Mouse (Mus musculus) myocyte (in vitro differentiated cells): ENCODE results near the gene Gm17428.
"Not testable (repeated sequence)": the region's sequence is repeated elsewhere in the genome, so short reads cannot be mapped to it uniquely, and the experiment has no call there.

ENCODE experiments used
- CEBPB ChIP-seq: IDR thresholded peaks from 2 replicates; pipeline ENCODE4 v1.6.1; 2011; ENCODE audit warnings: mild to moderate bottlenecking, moderate library complexity; ENCODE audit not compliant: poor library complexity, insufficient read depth, severe bottlenecking
- E2F4 ChIP-seq: IDR thresholded peaks from one replicate; pipeline ENCODE4 v1.6.1; 2011; ENCODE audit warnings: mild to moderate bottlenecking, control low read depth, moderate library complexity; ENCODE audit not compliant: insufficient read depth
- MAX ChIP-seq: IDR thresholded peaks from one replicate; pipeline ENCODE4 v1.6.1; 2011; ENCODE audit warnings: low read depth, mild to moderate bottlenecking, control low read depth
- MYOD1 ChIP-seq, 3 experiments: IDR thresholded peaks; one replicate each; pipeline ENCODE4 v1.6.1; 2011; ENCODE audit warnings: control low read depth in 2 of 3, low read depth in 2 of 3, mild to moderate bottlenecking in 2 of 3, moderate library complexity in 1 of 3; ENCODE audit not compliant: insufficient read length in 2 of 3, control insufficient read depth in 1 of 3
- POLR2A ChIP-seq: IDR thresholded peaks from one replicate; pipeline ENCODE4 v1.6.1; 2011; ENCODE audit warnings: low read depth, mild to moderate bottlenecking, control low read depth, moderate library complexity; ENCODE audit not compliant: insufficient read length
- POLR2AphosphoS2 ChIP-seq: IDR thresholded peaks from one replicate; pipeline ENCODE4 v1.6.1; 2011; ENCODE audit warnings: low read depth, control low read depth; ENCODE audit not compliant: insufficient read length
- SRF ChIP-seq: IDR thresholded peaks from one replicate; pipeline ENCODE4 v1.6.1; 2011; ENCODE audit warnings: low read depth; ENCODE audit not compliant: control insufficient read depth, insufficient read length
- TCF12 ChIP-seq: IDR thresholded peaks from one replicate; pipeline ENCODE4 v1.6.1; 2011; ENCODE audit warnings: mild to moderate bottlenecking, control low read depth; ENCODE audit not compliant: poor library complexity, insufficient read depth, severe bottlenecking

GRCm38 (mm10) chr14:54999868-55000267 lies 23.1 kb downstream of the Gm17428 start:
- TF ChIP-seq TCF12; E2F4; POLR2A; SRF; POLR2AphosphoS2; MAX; MYOD1 (IDR thresholded peaks at IDR 0.05; ENCODE audit: control insufficient read depth in 1 of 3, insufficient read length in 2 of 3, low read depth in 2 of 3); CEBPB: not testable (repeated sequence)
